Mouse (Mus musculus) limb, embryonic 13.5 days (tissue): ENCODE results near the gene Bdh1. TPM values are rescaled to one million over a fixed set of nuclear protein-coding genes. Genes with fewer than 3 reads are reported as not detected.

Experiments
- ATAC-seq: fragments of 200-750 bp; cut with Nextera tagmentation; 2 replicates; pipeline ENCODE4 v1.8.0; 2017; ENCODE audit warnings: low read depth, moderate number of reproducible peaks, moderate TSS enrichment; ENCODE audit not compliant: low FRiP score
- H3K27ac ChIP-seq: fragments of 300-500 bp; sonication (generic); 2 replicates; pipeline ENCODE4 v1.5.1; 2015; ENCODE audit warnings: inconsistent platforms, mild to moderate bottlenecking, moderate library complexity
- H3K27me3 ChIP-seq: fragments of 300-500 bp; sonication (generic); 2 replicates; pipeline ENCODE4 v1.6.1; 2015; ENCODE audit warnings: mild to moderate bottlenecking, inconsistent platforms
- H3K36me3 ChIP-seq: fragments of 300-500 bp; sonication (generic); 2 replicates; pipeline ENCODE4 v1.6.1; 2015; ENCODE audit warnings: inconsistent platforms, mild to moderate bottlenecking, moderate library complexity
- H3K4me1 ChIP-seq: fragments of 300-500 bp; sonication (generic); 2 replicates; pipeline ENCODE4 v1.6.1; 2015; ENCODE audit warnings: inconsistent platforms
- H3K4me2 ChIP-seq: fragments of 300-500 bp; sonication (generic); replicated peaks from 2 replicates; pipeline ENCODE4 v1.6.1; 2015; ENCODE audit warnings: inconsistent platforms, mild to moderate bottlenecking, moderate library complexity
- H3K4me3 ChIP-seq: fragments of 300-500 bp; sonication (generic); 2 replicates; pipeline ENCODE4 v1.5.1; 2015; ENCODE audit warnings: moderate library complexity, mild to moderate bottlenecking, inconsistent platforms
- H3K9ac ChIP-seq: fragments of 300-500 bp; sonication (generic); 2 replicates; pipeline ENCODE4 v1.6.1; 2015; ENCODE audit warnings: mild to moderate bottlenecking, inconsistent platforms
- H3K9me3 ChIP-seq: fragments of 300-500 bp; sonication (generic); 2 replicates; pipeline ENCODE4 v1.6.1; 2016; ENCODE audit warnings: inconsistent platforms
- WGBS: fragments of 180-500 bp; shearing (Covaris S2); methylation state at CpG from one replicate; pipeline ENCODE4 v1.1.7; 2015; 5-methylcytosine and 5-hydroxymethylcytosine counted together
- polyA plus RNA-seq: library from polyadenylated mRNA; unstranded; fragments of >200 nt; fragmentation: Nextera tagmentation; extraction: Ambion mirVana; gene quantifications from 2 replicates; pipeline ENCODE4 v1.2.1, GENCODE M21; 2015

Bdh1 gene
- polyA plus RNA-seq, 1 experiment from 2014 or later, result 25.0 TPM

- Histone ChIP-seq H3K4me2 (no peak overlapping the region), H3K36me3 (no peaks in the 10 kb centered on the region), H3K9ac (no peak overlapping the region), H3K27me3 (no peaks in the 10 kb centered on the region), H3K4me3 (no peak overlapping the region), H3K9me3 (no peaks in the 10 kb centered on the region), H3K27ac (0 out of 2 replicates have a peak overlapping the region, but pooled peaks have one; percentile 39), H3K4me1 (peaks cover 74% of the 10 kb centered on the region)
- ATAC-seq, result no peak
- 72% methylated on average over 4 of the region's 4 CpGs for WGBS
These were observed 76.3 kb downstream of the Bdh1 start for GRCm38 (mm10) chr16:31498336-31498735.

- H3K4me2 ChIP-seq, result no peak overlapping the region
- H3K9me3 ChIP-seq, result no peaks in the 10 kb centered on the region
- H3K9ac ChIP-seq, result no peak overlapping the region
- peak overlapping the region; percentile 24; the same call in 1 of the 2 replicates for H3K27ac ChIP-seq
- no peaks in the 10 kb centered on the region for H3K36me3 ChIP-seq
- no peaks in the 10 kb centered on the region for H3K27me3 ChIP-seq
- no peak for ATAC-seq
- peaks cover 74% of the 10 kb centered on the region for H3K4me1 ChIP-seq
- H3K4me3 ChIP-seq, result no peak overlapping the region
- 94% methylated on average over 6 of the region's 6 CpGs for WGBS
These were observed 76.9 kb downstream of the Bdh1 start for GRCm38 (mm10) chr16:31499021-31499420.

- no peak overlapping the region for H3K4me3 ChIP-seq
- H3K36me3 ChIP-seq, result no peaks in the 10 kb centered on the region
- peak overlapping the region; percentile 82; the same call in 1 of the 2 replicates for H3K27ac ChIP-seq
- no peaks in the 10 kb centered on the region for H3K9me3 ChIP-seq
- no peaks in the 10 kb centered on the region for H3K27me3 ChIP-seq
- H3K4me1 ChIP-seq, result peaks cover 74% of the 10 kb centered on the region
- no peak overlapping the region for H3K4me2 ChIP-seq
- H3K9ac ChIP-seq, result no peak overlapping the region
- ATAC-seq, result no peak
- 43% methylated on average over 11 of the region's 11 CpGs for WGBS
These were observed 77.7 kb downstream of the Bdh1 start for GRCm38 (mm10) chr16:31499681-31500310.

GRCm38 (mm10) chr16:31500532-31500931 is 78.5 kb downstream of the Bdh1 start:
- Histone ChIP-seq H3K4me2 (no peak overlapping the region), H3K9me3 (no peaks in the 10 kb centered on the region), H3K9ac (no peak overlapping the region), H3K27ac (peak overlapping the region; percentile 82), H3K4me1 (peaks cover 72% of the 10 kb centered on the region), H3K27me3 (no peaks in the 10 kb centered on the region), H3K4me3 (no peak overlapping the region), H3K36me3 (no peaks in the 10 kb centered on the region)
- ATAC-seq, result no peak
- WGBS, result 25% methylated on average over 3 of the region's 3 CpGs

GRCm38 (mm10) chr16:31500969-31501750 is 79.1 kb downstream of the Bdh1 start:
- Histone ChIP-seq H3K36me3 (no peaks in the 10 kb centered on the region), H3K4me1 (peaks cover 73% of the 10 kb centered on the region), H3K4me2 (peak overlapping the region; percentile 31), H3K9me3 (no peaks in the 10 kb centered on the region), H3K27ac (peak overlapping the region; percentile 82), H3K27me3 (no peaks in the 10 kb centered on the region), H3K9ac (no peak overlapping the region), H3K4me3 (no peak overlapping the region)
- WGBS, result 30% methylated on average over 14 of the region's 14 CpGs
- peak; percentile 78 for ATAC-seq

GRCm38 (mm10) chr16:31501751-31502365 is 79.8 kb downstream of the Bdh1 start:
- Histone ChIP-seq H3K9me3 (no peaks in the 10 kb centered on the region), H3K4me1 (peaks cover 78% of the 10 kb centered on the region), H3K27ac (peak overlapping the region; percentile 82), H3K27me3 (no peaks in the 10 kb centered on the region), H3K4me2 (peak overlapping the region; percentile 31), H3K9ac (no peak overlapping the region), H3K36me3 (no peaks in the 10 kb centered on the region), H3K4me3 (no peak overlapping the region)
- no peak for ATAC-seq
- 15% methylated on average over 14 of the region's 14 CpGs for WGBS

- Histone ChIP-seq H3K4me2 (peak overlapping the region; percentile 23; the same call in 1 of the 2 replicates), H3K36me3 (no peaks in the 10 kb centered on the region), H3K4me3 (no peak overlapping the region), H3K9me3 (no peaks in the 10 kb centered on the region), H3K4me1 (peaks cover 75% of the 10 kb centered on the region), H3K27ac (peak overlapping the region; percentile 52; the same call in 1 of the 2 replicates), H3K9ac (no peak overlapping the region), H3K27me3 (no peaks in the 10 kb centered on the region)
- ATAC-seq, result no peak
- WGBS, result 47% methylated on average over 10 of the region's 10 CpGs
These were observed 84.8 kb downstream of the Bdh1 start for GRCm38 (mm10) chr16:31506665-31507456.

- WGBS, result 43% methylated on average over 6 of the region's 6 CpGs
- Histone ChIP-seq H3K4me2 (peak overlapping the region; percentile 23; the same call in 1 of the 2 replicates), H3K4me1 (peaks cover 70% of the 10 kb centered on the region), H3K36me3 (no peaks in the 10 kb centered on the region), H3K9ac (no peak overlapping the region), H3K27ac (no peak overlapping the region; the same call in 1 of the 2 replicates), H3K4me3 (no peak overlapping the region), H3K27me3 (no peaks in the 10 kb centered on the region), H3K9me3 (no peaks in the 10 kb centered on the region)
- ATAC-seq, result no peak
These were observed 85.3 kb downstream of the Bdh1 start for GRCm38 (mm10) chr16:31507457-31507755.

- no peaks in the 10 kb centered on the region for H3K27me3 ChIP-seq
- no peaks in the 10 kb centered on the region for H3K36me3 ChIP-seq
- H3K4me1 ChIP-seq, result peaks cover 64% of the 10 kb centered on the region
- H3K9me3 ChIP-seq, result no peaks in the 10 kb centered on the region
- peak overlapping the region; percentile 56; the same call in 1 of the 2 replicates for H3K4me2 ChIP-seq
- 30% methylated on average over 14 of the region's 14 CpGs for WGBS
- H3K27ac ChIP-seq, result peak overlapping the region; percentile 92; the same call in 1 of the 2 replicates
- H3K4me3 ChIP-seq, result no peak overlapping the region
- no peak overlapping the region for H3K9ac ChIP-seq
- no peak for ATAC-seq
These were observed 85.9 kb downstream of the Bdh1 start for GRCm38 (mm10) chr16:31507794-31508526.
